Mouse (Mus musculus): ENCODE results near the gene Rab29. TPM values are rescaled to one million over a fixed set of nuclear protein-coding genes. Genes with fewer than 3 reads are reported as not detected.
"Not testable (repeated sequence)": the region's sequence is repeated elsewhere in the genome, so short reads cannot be mapped to it uniquely, and the experiment has no call there.

The Rab29 gene
- total RNA-seq (2015; ENCODE audit: low replicate concordance) (4.3 and 4.6 TPM in 2 replicates), total RNA-seq (2017; ENCODE audit: low replicate concordance) (2.1 and 3.0 TPM in 2 replicates)

- peak; percentile 95 for ATAC-seq (replicated peaks; ENCODE audit: low FRiP score, poor library complexity, severe bottlenecking)
Observed at GRCm38 (mm10) chr1:131867093-131867945, at the start of gene Rab29. TSS of gene Rab29 (plus strand) at chr1:131867224.

DNA sequence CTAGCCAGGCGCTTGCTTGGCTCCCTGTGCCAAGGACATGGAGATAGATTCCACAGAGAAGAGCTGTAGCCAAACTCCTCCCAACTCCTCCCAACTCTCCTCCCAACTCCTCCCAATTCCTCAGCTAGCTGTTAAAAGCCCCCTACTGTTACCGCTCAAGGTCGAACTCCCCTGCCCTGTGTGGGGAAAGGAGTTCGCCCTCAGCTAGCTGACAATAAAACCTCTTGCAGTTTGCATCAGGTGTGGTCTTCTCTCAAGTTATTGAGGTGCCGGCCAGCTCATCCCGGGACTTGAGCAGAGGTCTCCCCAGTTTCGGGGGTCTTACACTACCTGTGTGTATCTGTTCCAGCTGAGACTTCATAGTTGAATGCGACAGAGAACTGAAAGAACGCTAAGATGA is 46.7 kb upstream of the Rab29 start:
- ATAC-seq (replicated peaks; ENCODE audit: low FRiP score, poor library complexity, severe bottlenecking): not testable (repeated sequence)

GRCm38 (mm10) chr1:131820887-131821328 is 46.1 kb upstream of the Rab29 start:
- no peak for ATAC-seq (replicated peaks; ENCODE audit: low FRiP score, poor library complexity, severe bottlenecking)

GRCm38 (mm10) chr1:131822292-131822691 is 44.7 kb upstream of the Rab29 start:
- no peak for ATAC-seq (replicated peaks; ENCODE audit: low FRiP score, poor library complexity, severe bottlenecking)

DNA sequence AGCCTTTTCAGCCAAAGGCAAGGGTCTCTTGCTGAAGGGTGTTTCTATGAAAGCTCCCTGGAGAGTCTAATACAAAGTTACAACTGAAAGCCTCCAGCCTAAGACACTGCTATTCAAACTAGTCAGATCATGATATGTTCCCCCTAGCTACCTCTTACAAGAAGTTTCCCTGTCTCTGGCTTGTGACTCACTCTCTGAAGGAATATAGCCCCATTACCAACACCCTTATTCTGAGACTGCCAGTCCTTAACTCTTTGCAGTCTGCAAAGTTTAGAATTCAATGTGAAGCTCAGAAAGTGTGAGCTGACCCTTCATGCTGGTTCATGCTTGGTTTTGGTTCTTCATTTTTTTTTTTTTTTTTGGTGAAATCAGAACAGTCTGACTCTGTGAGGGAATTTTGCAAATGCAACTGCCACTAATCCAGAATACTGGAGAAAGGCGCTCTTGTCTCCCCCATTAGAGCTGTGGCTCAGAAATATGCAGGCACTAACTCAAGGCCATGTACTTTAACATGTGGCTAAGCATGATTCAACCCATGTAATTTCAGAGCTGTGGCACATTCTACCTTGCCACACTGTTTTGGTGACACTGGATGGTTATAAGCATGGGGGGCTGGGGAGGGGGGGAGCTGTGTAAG is 44.0 kb upstream of the Rab29 start:
- ATAC-seq (replicated peaks; ENCODE audit: low FRiP score, poor library complexity, severe bottlenecking): no peak

GRCm38 (mm10) chr1:131823563-131823962 is 43.5 kb upstream of the Rab29 start:
- no peak for ATAC-seq (replicated peaks; ENCODE audit: low FRiP score, poor library complexity, severe bottlenecking)

DNA sequence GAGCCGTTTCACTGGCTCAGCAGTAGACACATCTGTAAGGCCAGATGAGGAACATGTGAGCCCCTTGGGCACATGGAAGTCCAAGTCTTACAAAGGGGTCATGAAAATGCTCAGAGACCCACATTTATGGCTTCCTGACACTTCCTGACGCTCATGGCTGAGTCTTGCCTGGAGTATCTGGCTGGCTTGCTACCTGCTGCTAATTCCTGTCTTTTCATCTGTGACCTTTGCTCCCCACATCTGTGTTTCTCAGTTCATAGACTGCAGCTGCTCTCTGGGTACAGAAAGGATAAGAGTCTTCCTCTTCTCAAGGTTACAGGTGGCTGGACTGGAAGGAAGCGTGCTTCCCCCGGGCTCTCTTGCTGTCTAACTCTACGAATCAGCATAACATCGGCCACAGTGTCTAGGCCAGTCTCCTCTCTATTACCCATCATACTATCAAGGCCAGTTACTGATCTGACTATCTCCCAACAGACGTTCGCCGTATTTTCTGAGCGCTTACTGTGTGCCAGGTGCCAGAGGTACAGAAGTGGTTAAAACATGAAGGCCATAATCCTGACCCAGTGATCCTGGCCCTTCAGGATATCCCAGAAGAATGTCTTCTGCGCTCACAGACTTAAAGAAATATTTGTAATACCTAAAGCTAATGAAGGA is 42.4 kb upstream of the Rab29 start:
- ATAC-seq (replicated peaks; ENCODE audit: low FRiP score, poor library complexity, severe bottlenecking): no peak

- ATAC-seq (replicated peaks; ENCODE audit: low FRiP score, poor library complexity, severe bottlenecking): peak; percentile 44; the same call in 1 of the 2 replicates
Observed at GRCm38 (mm10) chr1:131827207-131827786, 39.7 kb upstream of the Rab29 start, which contains the start of gene Slc41a1. TSS of gene Slc41a1 (plus strand) at chr1:131827493.

- peak; percentile 81 for ATAC-seq (replicated peaks; ENCODE audit: low FRiP score, poor library complexity, severe bottlenecking)
Observed at GRCm38 (mm10) chr1:131827787-131828258, 39.2 kb upstream of the Rab29 start.

GRCm38 (mm10) chr1:131828297-131829126 is 38.5 kb upstream of the Rab29 start:
- no peak for ATAC-seq (replicated peaks; ENCODE audit: low FRiP score, poor library complexity, severe bottlenecking)

DNA sequence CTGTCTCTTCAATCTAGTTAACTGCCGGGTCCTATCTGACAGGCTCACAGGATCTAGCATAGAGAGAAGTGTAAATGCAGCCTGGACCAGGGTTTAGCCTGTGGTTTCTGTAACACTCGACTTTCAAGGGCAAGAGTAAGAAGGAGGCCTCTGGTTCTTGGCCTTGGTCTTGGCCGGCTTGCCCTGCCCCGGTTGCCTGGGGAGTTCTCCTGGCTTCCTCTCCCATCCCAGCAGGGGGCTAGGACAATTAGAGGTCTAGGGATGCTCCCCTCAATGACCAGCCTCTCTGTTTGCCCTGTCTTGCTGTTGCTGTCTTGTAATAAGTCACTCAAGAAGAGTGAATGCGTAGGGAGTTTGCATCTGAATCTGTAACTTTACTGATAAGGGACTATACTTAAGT is 37.7 kb upstream of the Rab29 start:
- no peak for ATAC-seq (replicated peaks; ENCODE audit: low FRiP score, poor library complexity, severe bottlenecking)

- ATAC-seq (replicated peaks; ENCODE audit: low FRiP score, poor library complexity, severe bottlenecking): no peak
Observed at GRCm38 (mm10) chr1:131830561-131830960, 36.5 kb upstream of the Rab29 start.

- ATAC-seq (replicated peaks; ENCODE audit: low FRiP score, poor library complexity, severe bottlenecking): no peak
Observed at GRCm38 (mm10) chr1:131830971-131831641, 35.9 kb upstream of the Rab29 start.

- no peak for ATAC-seq (replicated peaks; ENCODE audit: low FRiP score, poor library complexity, severe bottlenecking)
Observed at GRCm38 (mm10) chr1:131837035-131837434, 30.0 kb upstream of the Rab29 start.

GRCm38 (mm10) chr1:131838542-131838941 is 28.5 kb upstream of the Rab29 start:
- no peak for ATAC-seq (replicated peaks; ENCODE audit: low FRiP score, poor library complexity, severe bottlenecking)

GRCm38 (mm10) chr1:131839279-131839678 is 27.7 kb upstream of the Rab29 start:
- ATAC-seq (replicated peaks; ENCODE audit: low FRiP score, poor library complexity, severe bottlenecking): no peak

DNA sequence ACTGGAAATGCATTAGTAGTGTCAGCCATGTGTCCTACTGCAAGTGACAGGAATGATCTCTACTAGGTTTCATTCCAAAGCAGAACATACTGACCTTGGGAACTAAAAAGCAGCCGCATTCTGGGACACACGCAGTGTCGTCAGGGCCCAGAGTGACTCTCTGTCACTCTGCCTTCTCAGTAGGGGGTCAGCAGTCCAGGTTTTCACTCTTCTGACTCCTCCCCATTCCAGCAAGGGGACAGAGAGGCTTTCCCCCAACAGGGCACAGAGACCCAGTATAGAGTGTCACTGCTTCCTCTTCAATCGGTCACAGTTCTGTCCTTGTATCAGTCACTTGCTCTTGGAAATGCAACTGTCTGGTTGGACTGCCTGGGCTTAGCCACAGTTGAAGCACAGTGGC is 24.8 kb upstream of the Rab29 start:
- ATAC-seq (replicated peaks; ENCODE audit: low FRiP score, poor library complexity, severe bottlenecking): no peak

- ATAC-seq (replicated peaks; ENCODE audit: low FRiP score, poor library complexity, severe bottlenecking): no peak
Observed at GRCm38 (mm10) chr1:131843758-131844157, 23.3 kb upstream of the Rab29 start.

DNA sequence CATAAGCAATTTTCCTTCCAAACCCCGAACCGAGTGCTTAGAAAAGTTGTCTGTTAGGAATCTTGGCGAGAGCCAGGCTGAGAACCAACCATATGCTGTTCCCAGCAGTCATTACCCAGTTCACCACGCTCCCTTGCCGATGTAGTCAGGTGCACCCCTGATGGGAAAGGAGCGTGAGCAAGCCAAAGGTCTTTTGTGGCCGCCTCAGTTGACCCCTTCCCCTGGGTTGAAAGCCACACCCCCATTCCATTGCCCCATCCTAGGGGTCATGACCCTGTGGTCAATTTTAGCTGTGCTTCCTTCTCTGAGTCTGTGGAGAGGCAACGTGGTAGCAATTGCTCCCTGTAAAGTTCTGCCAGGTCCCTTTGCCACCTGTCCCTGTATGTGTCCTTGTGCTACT is 22.1 kb upstream of the Rab29 start:
- ATAC-seq (replicated peaks; ENCODE audit: low FRiP score, poor library complexity, severe bottlenecking): no peak
